Mouse (Mus musculus) G1E (cell line): ENCODE measurements around the gene Clec10a.

Experiments used
- CTCF ChIP-seq: IDR thresholded peaks from 2 replicates; pipeline ENCODE4 v1.5.1; 2012; ENCODE audit warnings: low read depth, low read length, inconsistent platforms, mixed read lengths
- GATA1 ChIP-seq: IDR thresholded peaks from 2 replicates; pipeline ENCODE4 v1.6.1; 2012; ENCODE audit warnings: borderline replicate concordance, low read length, inconsistent platforms, mixed read lengths

DNA sequence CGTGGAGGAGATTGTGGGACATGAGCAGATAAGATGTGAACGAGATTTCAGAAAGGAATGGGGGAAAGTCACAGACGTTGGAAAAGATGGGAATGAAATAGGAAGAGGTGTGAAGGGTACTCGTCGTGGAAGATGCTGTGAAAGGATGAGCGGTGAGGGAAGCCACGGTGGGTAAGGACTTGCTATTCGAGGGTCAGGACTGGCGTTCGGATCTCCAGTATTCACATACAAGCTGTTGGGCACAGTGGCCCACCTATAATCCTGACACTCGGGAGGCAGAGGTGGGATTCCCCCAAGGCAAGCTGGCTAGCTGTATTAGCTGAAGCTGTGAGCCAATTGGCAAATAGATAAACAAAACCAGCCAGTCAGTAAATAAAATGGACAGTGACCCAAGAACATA lies 22.8 kb downstream of the Clec10a start:
- TF ChIP-seq GATA1 (no peak), CTCF (no peak)
